Mouse (Mus musculus) stomach, postnatal 0 days (tissue): ENCODE results near the gene Nrip2. TPM values are rescaled to one million over a fixed set of nuclear protein-coding genes. Genes with fewer than 3 reads are reported as not detected.

Source experiments
- ATAC-seq: fragments of 200-750 bp; cut with Nextera tagmentation; 2 replicates; pipeline ENCODE4 v1.8.0; 2017; ENCODE audit not compliant: low FRiP score, low TSS enrichment
- DNase-seq: peaks from one replicate; pipeline ENCODE4 v3.0.0-alpha.2; 2016; ENCODE audit warnings: low spot score
- H3K27ac ChIP-seq: fragments of 300-500 bp; sonication (generic); replicated peaks from 2 replicates; pipeline ENCODE4 v1.5.1; 2014; ENCODE audit warnings: mild to moderate bottlenecking, control low read depth
- H3K27me3 ChIP-seq: fragments of 300-500 bp; sonication (generic); 2 replicates; pipeline ENCODE4 v1.6.1; 2014; ENCODE audit warnings: low read length; ENCODE audit not compliant: control insufficient read depth, insufficient read depth
- H3K36me3 ChIP-seq: fragments of 300-500 bp; sonication (generic); 2 replicates; pipeline ENCODE4 v1.6.1; 2014; ENCODE audit warnings: low read length, mixed read lengths; ENCODE audit not compliant: control insufficient read depth, insufficient read depth
- H3K4me1 ChIP-seq: fragments of 300-500 bp; sonication (generic); replicated peaks from 2 replicates; pipeline ENCODE4 v1.6.1; 2014; ENCODE audit warnings: antibody characterized with exemption; ENCODE audit not compliant: control insufficient read depth, insufficient read depth
- H3K4me2 ChIP-seq: fragments of 300-500 bp; sonication (generic); replicated peaks from 2 replicates; pipeline ENCODE4 v1.6.1; 2014; ENCODE audit warnings: low read depth, mild to moderate bottlenecking, control low read depth, moderate library complexity
- H3K4me3 ChIP-seq: fragments of 300-500 bp; sonication (generic); 2 replicates; pipeline ENCODE4 v1.5.1; 2014; ENCODE audit warnings: low read depth, low read length, control low read depth
- H3K9ac ChIP-seq: fragments of 300-500 bp; sonication (generic); 2 replicates; pipeline ENCODE4 v1.6.1; 2014; ENCODE audit warnings: mild to moderate bottlenecking, low read length, control low read depth, mixed read lengths
- H3K9me3 ChIP-seq: fragments of 300-500 bp; sonication (generic); 2 replicates; pipeline ENCODE4 v1.6.1; 2016; ENCODE audit warnings: low read length; ENCODE audit not compliant: control insufficient read depth
- CTCF ChIP-seq: IDR thresholded peaks from 2 replicates; pipeline ENCODE4 v1.5.1; 2016; ENCODE audit warnings: antibody characterized with exemption, low read depth, mild to moderate bottlenecking, moderate library complexity
- EP300 ChIP-seq: optimal IDR thresholded peaks from 2 replicates; pipeline ENCODE3; 2016; ENCODE audit warnings: antibody characterized with exemption
- WGBS: fragments of 180-500 bp; shearing (Covaris S2); extraction: QIAGEN DNeasy Blood & Tissue Kit; methylation state at CpG from one replicate; pipeline ENCODE4 v1.1.7; 2014; 5-methylcytosine and 5-hydroxymethylcytosine counted together
- polyA plus RNA-seq: library from polyadenylated mRNA; unstranded; fragments of >200 nt; fragmentation: Nextera tagmentation; extraction: Ambion mirVana; gene quantifications from 2 replicates; pipeline ENCODE4 v1.2.1, GENCODE M21; 2015

The Nrip2 gene
- polyA plus RNA-seq, 1 experiment from 2014 or later = 2.2 TPM

DNA sequence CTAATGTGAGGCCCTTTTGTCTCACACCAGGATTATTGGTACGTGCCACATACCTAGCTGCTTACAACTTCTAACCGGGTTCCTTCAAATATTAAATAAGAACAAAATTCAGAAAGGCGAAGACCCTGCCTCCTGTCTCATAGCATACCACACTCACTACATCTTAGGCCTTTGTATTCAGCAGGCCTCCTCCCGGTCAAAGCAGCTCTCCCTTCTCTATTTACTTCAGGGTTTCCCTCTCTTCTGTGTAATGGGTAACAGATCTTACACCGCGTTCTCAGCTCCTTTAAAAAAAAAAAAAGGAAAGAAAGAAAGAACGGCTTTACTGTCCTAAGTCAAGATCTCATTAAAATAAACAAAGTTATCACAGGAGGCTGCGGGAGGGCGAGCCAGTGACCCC lies 37.2 kb upstream of the Nrip2 start:
- Histone ChIP-seq H3K9me3 (no peaks in the 10 kb centered on the region), H3K9ac (peak overlapping the region; percentile 91), H3K4me1 (peaks cover 2% of the 10 kb centered on the region; the same call in 1 of the 2 replicates), H3K4me3 (peak overlapping the region; percentile 89), H3K36me3 (peaks cover 4% of the 10 kb centered on the region), H3K27ac (peak overlapping the region; percentile 97), H3K27me3 (no peaks in the 10 kb centered on the region), H3K4me2 (peak overlapping the region; percentile 87)
- no peak for TF ChIP-seq EP300
- no peak for TF ChIP-seq CTCF
- no peak for ATAC-seq
- WGBS = 12% methylated on average over 9 of the region's 9 CpGs
- DNase-seq = no peak

DNA sequence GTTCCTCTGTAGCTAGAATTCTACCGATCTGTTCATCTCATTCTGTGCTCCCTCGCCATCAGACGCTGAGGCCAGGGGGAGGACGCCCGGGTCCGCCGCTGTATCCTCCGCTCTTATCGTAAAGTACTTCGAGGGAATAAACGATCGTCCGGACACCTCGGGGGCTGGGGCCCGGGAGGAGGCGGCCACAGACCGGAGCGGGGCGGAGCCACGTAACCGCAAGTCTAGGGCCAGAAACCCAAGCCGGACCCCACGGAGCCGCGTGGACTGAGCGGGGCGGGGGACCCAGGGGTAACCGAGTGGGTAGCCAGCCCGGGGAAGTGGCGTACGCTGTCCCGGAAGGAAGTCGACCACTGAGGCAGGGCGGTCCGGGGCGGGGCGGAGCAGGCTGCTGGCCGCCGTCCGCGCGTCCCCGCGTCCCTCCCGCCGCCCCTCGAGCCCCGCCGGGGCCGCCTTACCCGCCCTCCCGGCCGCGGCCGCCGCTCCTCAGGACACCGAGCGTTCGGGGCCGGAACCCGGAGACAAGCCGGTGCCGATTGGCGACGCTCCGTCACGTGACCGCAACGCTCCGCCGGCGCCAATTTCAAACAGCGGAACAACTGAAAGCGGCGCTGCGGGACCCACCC lies 36.6 kb upstream of the Nrip2 start, which contains the start of the genes Rhno1 and Foxm1:
Gene Rhno1, minus strand, starts transcription at position 531 of the 626 bp plus-strand sequence.
Gene Foxm1, plus strand, starts transcription at position 587 of the 626 bp plus-strand sequence.
- TF ChIP-seq EP300 = no peak
- no peak for TF ChIP-seq CTCF
- peak within 1 kb of the TSS; percentile 89 for H3K4me3 ChIP-seq
- no peaks in the 10 kb centered on the region for H3K27me3 ChIP-seq
- peak; percentile 87 for ATAC-seq
- peak; percentile 87 for DNase-seq
- no peaks in the 10 kb centered on the region for H3K9me3 ChIP-seq
- peak within 1 kb of the TSS; percentile 97 for H3K27ac ChIP-seq
- H3K9ac ChIP-seq = peak within 1 kb of the TSS; percentile 91
- peaks cover 4% of the 10 kb centered on the region for H3K36me3 ChIP-seq
- peaks cover 2% of the 10 kb centered on the region; the same call in 1 of the 2 replicates for H3K4me1 ChIP-seq
- peak within 1 kb of the TSS; percentile 87 for H3K4me2 ChIP-seq
- 0% methylated on average over 44 of the region's 76 CpGs for WGBS

DNA sequence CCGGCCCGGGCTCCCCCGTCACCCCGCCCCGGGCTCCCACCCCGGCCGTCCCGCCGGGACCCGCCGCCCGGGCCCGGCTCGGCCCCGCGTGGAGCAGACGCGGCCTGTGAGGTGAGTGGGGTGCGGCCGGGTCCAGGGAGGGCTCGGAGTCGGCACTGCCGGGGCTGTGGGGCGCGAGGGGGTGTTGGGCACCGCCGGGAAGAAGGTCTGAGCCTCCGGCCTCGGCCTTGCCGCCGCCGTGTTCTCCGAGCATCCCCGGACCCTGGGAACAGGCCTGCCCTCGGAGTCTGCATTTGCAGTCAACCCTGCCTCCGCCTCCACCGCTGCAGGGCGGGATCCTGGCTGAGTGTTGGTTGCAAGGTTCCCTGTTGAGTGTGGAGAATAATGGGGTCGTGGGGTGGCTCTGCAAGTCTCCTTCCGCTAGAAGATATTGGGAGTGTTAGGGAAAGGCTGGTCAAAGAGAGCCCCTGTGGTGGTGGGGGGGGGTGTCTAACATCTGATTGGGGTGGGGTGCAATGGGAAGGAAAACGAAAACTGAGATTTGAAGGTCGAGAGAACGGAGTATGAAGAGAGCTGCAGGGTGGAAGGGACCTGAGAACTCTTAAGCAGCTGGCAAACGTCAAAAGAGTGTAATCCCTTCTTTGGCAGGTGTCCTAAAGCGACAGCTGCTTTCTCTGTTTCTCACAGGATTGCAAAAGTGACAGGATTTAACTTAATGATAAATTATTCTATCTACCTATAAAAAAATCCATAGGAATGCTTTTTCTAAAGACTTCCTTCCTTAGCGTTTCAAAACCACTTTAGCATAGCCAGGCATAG lies 35.9 kb upstream of the Nrip2 start:
- Histone ChIP-seq H3K4me1 (peaks cover 2% of the 10 kb centered on the region; the same call in 1 of the 2 replicates), H3K9ac (peak overlapping the region; percentile 91), H3K9me3 (no peaks in the 10 kb centered on the region), H3K4me3 (peak overlapping the region; percentile 89), H3K27me3 (no peaks in the 10 kb centered on the region), H3K36me3 (peaks cover 2% of the 10 kb centered on the region), H3K27ac (peak overlapping the region; percentile 97), H3K4me2 (peak overlapping the region; percentile 87)
- WGBS = under 1% methylated on average over 30 of the region's 46 CpGs
- ATAC-seq (no peak; the same call in 1 of the 2 replicates), DNase-seq (no peak)
- no peak for TF ChIP-seq EP300
- TF ChIP-seq CTCF = no peak

- Histone ChIP-seq H3K9ac (no peak overlapping the region), H3K36me3 (peaks cover 4% of the 10 kb centered on the region; the same call in 1 of the 2 replicates), H3K27me3 (no peaks in the 10 kb centered on the region), H3K4me3 (no peak overlapping the region), H3K4me1 (peaks cover 2% of the 10 kb centered on the region; the same call in 1 of the 2 replicates), H3K27ac (no peak overlapping the region), H3K4me2 (no peak overlapping the region), H3K9me3 (no peaks in the 10 kb centered on the region)
- ATAC-seq (no peak), DNase-seq (no peak)
- 49% methylated on average over 6 of the region's 6 CpGs for WGBS
- TF ChIP-seq EP300 (no peak), CTCF (no peak)
Measured at GRCm38 (mm10) chr6:128364721-128365120, 34.4 kb upstream of the Nrip2 start.

DNA sequence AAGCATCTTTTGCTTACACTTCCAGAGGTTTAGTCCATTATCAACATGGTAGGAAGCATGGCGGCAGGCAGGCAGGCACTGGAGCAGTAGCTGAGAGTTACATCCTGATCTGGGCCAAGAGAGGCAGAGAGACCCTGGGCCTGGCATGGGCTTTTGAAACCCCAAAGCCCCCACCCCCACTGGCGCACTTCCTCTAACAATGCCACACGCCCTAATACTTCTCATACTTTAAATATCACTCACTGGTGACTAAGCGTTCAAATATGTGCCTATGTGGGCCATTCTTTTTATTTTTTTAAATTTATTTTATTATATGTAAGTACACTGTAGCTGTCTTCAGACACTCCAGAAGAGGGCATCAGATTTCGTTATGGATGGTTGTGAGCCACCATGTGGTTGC lies 32.6 kb upstream of the Nrip2 start:
- Histone ChIP-seq H3K9ac (no peak overlapping the region), H3K4me2 (no peak overlapping the region), H3K27ac (no peak overlapping the region), H3K36me3 (peaks cover 9% of the 10 kb centered on the region; the same call in 1 of the 2 replicates), H3K9me3 (no peaks in the 10 kb centered on the region), H3K4me3 (no peak overlapping the region), H3K27me3 (no peaks in the 10 kb centered on the region), H3K4me1 (no peaks in the 10 kb centered on the region; the same call in 1 of the 2 replicates)
- WGBS = 94% methylated on average over 5 of the region's 5 CpGs
- TF ChIP-seq EP300 = no peak
- ATAC-seq = no peak
- no peak for DNase-seq

DNA sequence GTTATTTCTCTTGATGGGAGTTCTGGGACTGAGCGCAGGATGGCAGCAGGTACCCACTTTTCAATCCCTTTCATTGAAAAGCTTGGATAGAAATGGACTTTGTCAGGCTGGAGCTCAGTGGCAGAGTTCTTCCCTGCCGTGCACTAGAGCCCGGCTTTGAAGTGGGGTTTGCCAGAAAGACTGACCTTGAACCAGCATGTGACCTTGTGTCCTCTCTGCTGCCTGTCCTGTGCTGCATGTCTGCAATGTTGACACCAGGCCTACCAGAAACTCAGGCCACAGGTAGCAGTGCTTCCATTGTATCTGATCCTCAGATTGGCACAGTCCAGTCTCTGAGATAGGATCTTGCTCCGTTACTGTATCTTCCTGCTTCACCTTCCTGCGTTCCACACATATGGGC lies 29.1 kb upstream of the Nrip2 start:
- no peak for DNase-seq
- Histone ChIP-seq H3K27ac (no peak overlapping the region), H3K4me1 (no peaks in the 10 kb centered on the region), H3K4me2 (no peak overlapping the region), H3K4me3 (no peak overlapping the region), H3K9ac (no peak overlapping the region), H3K36me3 (peaks cover 23% of the 10 kb centered on the region), H3K9me3 (no peaks in the 10 kb centered on the region), H3K27me3 (no peaks in the 10 kb centered on the region)
- 92% methylated on average over 5 of the region's 5 CpGs for WGBS
- no peak for ATAC-seq
- TF ChIP-seq CTCF (no peak), EP300 (no peak)
